Mouse (Mus musculus) intestine, embryonic 14.5 days (tissue): ENCODE data around the gene Pbrm1. TPM values are rescaled to one million over a fixed set of nuclear protein-coding genes. Genes with fewer than 3 reads are reported as not detected.
A peak's percentile ranks its signal among the peaks of the same experiment; 100 is the strongest.

ENCODE experiments used
- ATAC-seq: fragments of 200-750 bp; cut with Nextera tagmentation; replicated peaks from 2 replicates; pipeline ENCODE4 v1.8.0; 2017; ENCODE audit warnings: low read depth, moderate number of reproducible peaks, moderate TSS enrichment, moderate library complexity; ENCODE audit not compliant: low FRiP score, low TSS enrichment
- DNase-seq: peaks from one replicate; pipeline ENCODE4 v3.0.0-alpha.2; 2018; ENCODE audit warnings: low spot score
- H3K27ac ChIP-seq: fragments of 300-500 bp; sonication (generic); 2 replicates; pipeline ENCODE4 v1.5.1; 2014; ENCODE audit warnings: low read depth, mild to moderate bottlenecking, control low read depth
- H3K27me3 ChIP-seq: fragments of 300-500 bp; sonication (generic); replicated peaks from 2 replicates; pipeline ENCODE4 v1.6.1; 2014; ENCODE audit warnings: low read length, control low read depth; ENCODE audit not compliant: control insufficient read depth, insufficient read depth
- H3K36me3 ChIP-seq: fragments of 300-500 bp; sonication (generic); 2 replicates; pipeline ENCODE4 v1.6.1; 2014; ENCODE audit warnings: low read length, control low read depth; ENCODE audit not compliant: control insufficient read depth, insufficient read depth
- H3K4me1 ChIP-seq: fragments of 300-500 bp; sonication (generic); replicated peaks from 2 replicates; pipeline ENCODE4 v1.6.1; 2014; ENCODE audit warnings: low read length, control low read depth, mixed read lengths; ENCODE audit not compliant: control insufficient read depth, insufficient read depth
- H3K4me2 ChIP-seq: fragments of 300-500 bp; sonication (generic); 2 replicates; pipeline ENCODE4 v1.6.1; 2014; ENCODE audit warnings: low read length
- H3K4me3 ChIP-seq: fragments of 300-500 bp; sonication (generic); 2 replicates; pipeline ENCODE4 v1.5.1; 2014; ENCODE audit warnings: low read depth, low read length, control low read depth, mixed read lengths
- H3K9ac ChIP-seq: fragments of 300-500 bp; sonication (generic); 2 replicates; pipeline ENCODE4 v1.6.1; 2014; ENCODE audit warnings: mild to moderate bottlenecking, low read length
- H3K9me3 ChIP-seq: fragments of 300-500 bp; sonication (generic); 2 replicates; pipeline ENCODE4 v1.6.1; 2016; ENCODE audit warnings: low read length, control low read depth; ENCODE audit not compliant: control insufficient read depth
- WGBS: fragments of 180-500 bp; shearing (Covaris S2); extraction: QIAGEN DNeasy Blood & Tissue Kit; methylation state at CpG from one replicate; pipeline ENCODE4 v1.1.7; 2014; 5-methylcytosine and 5-hydroxymethylcytosine counted together
- polyA plus RNA-seq: library from polyadenylated mRNA; unstranded; fragments of >200 nt; fragmentation: Nextera tagmentation; extraction: Ambion mirVana; gene quantifications from 2 replicates; pipeline ENCODE4 v1.2.1, GENCODE M21; 2014

Gene Pbrm1
- polyA plus RNA-seq, 1 experiment from 2014 or later, result 93.7 TPM

GRCm38 (mm10) chr14:31006779-31007178, 12.2 kb upstream of the Pbrm1 start:
- Histone ChIP-seq H3K27me3 (no peaks in the 10 kb centered on the region), H3K4me1 (peaks cover 6% of the 10 kb centered on the region), H3K9ac (no peak overlapping the region), H3K27ac (no peak overlapping the region), H3K4me3 (no peak overlapping the region), H3K36me3 (peaks cover 44% of the 10 kb centered on the region), H3K4me2 (no peak overlapping the region), H3K9me3 (no peaks in the 10 kb centered on the region)
- no peak for DNase-seq
- 67% methylated on average over 5 of the region's 5 CpGs for WGBS
- no peak for ATAC-seq

DNA sequence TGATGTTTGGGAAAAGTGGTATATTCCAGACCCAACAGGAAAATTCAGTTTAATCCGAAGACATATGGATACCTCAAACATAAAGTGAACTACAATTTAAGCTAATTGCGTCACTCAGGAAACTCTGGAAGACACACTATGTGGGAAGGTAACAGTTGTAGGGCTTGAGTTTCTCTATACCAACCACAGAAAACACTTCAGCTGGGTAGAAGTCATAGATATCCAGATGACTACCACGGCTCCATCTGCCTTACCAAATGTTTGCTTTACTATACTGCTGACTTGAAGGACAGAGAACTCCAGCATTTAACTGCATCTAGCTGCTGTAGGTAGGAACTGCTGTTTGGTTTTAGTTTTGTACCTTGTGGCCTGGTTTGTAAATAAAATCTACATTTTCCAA, 7.3 kb upstream of the Pbrm1 start:
- Histone ChIP-seq H3K36me3 (peaks cover 90% of the 10 kb centered on the region), H3K27me3 (no peaks in the 10 kb centered on the region), H3K9me3 (no peaks in the 10 kb centered on the region), H3K9ac (no peak overlapping the region), H3K27ac (no peak overlapping the region), H3K4me2 (no peak overlapping the region), H3K4me1 (no peaks in the 10 kb centered on the region), H3K4me3 (no peak overlapping the region)
- ATAC-seq (no peak), DNase-seq (no peak)
- WGBS, result 96% methylated on average over 3 of the region's 3 CpGs

DNA sequence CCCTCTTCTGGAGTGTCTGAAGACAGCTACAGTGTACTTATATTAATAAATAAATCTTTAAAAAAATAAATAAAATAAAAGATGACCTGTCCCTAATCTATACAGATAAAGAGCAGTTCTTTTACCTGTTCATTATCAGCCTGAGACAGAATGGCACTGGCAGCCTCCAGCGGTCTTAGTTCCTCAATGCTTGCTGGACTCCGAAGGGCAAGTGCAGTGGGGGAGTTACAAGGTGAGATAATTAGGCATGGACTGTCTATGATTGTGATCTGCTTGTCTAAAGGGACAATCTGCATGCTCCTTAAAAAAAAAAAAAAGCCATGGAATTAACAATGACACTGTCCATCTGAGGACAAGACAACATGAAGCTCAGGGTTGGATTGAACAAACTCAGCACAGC, 5.0 kb upstream of the Pbrm1 start:
- no peak overlapping the region for H3K9ac ChIP-seq
- DNase-seq (no peak), ATAC-seq (no peak)
- peaks cover 5% of the 10 kb centered on the region for H3K4me1 ChIP-seq
- no peaks in the 10 kb centered on the region for H3K27me3 ChIP-seq
- no peak overlapping the region for H3K4me2 ChIP-seq
- peaks cover 86% of the 10 kb centered on the region for H3K36me3 ChIP-seq
- no peaks in the 10 kb centered on the region for H3K9me3 ChIP-seq
- H3K4me3 ChIP-seq, result no peak overlapping the region
- no peak overlapping the region for H3K27ac ChIP-seq
- 95% methylated on average over 2 of the region's 2 CpGs for WGBS

DNA sequence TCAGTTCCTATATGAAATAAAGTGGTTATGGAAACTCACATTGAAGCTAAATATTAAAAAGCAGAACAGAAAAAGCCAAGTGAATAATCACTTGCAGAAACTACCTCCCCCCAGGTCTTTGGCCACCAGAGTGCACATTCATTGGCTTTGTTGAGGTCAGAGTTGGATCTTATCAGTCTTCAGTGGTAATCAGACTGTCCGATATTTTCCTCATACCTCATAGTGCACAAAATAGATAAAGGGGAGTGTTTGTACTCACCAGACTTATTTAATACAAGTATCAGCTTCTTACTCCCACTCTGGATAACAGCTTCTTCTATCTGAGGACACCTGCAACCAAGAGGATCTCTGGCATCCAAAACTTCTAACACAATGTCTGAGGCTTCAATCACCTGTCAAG, 2.9 kb upstream of the Pbrm1 start:
- Histone ChIP-seq H3K4me2 (no peak overlapping the region), H3K4me1 (peaks cover 13% of the 10 kb centered on the region), H3K9ac (no peak overlapping the region), H3K9me3 (no peaks in the 10 kb centered on the region), H3K4me3 (no peak overlapping the region), H3K27ac (no peak overlapping the region), H3K36me3 (peaks cover 67% of the 10 kb centered on the region), H3K27me3 (no peaks in the 10 kb centered on the region)
- ATAC-seq (no peak), DNase-seq (no peak)
- 73% methylated on average over 1 of the region's 1 CpGs for WGBS

DNA sequence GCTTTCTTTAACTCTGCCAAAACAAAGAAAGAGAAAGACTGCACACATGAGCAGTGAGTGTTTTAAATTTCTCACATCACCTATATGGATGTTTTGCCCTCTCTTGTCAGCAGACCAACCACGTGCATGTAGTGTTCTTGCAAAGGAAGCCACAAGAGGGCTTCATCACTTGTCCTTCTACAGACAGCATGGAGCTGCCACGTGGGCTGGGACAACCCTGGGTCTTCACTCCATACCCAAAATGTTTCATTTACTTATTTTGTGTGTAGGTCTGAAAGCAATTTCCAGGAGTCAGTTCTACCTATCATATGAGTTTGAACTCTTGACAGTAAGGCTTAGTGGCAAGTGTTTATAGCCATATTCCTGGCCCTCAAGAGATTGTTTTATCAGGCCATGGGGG, 1.1 kb upstream of the Pbrm1 start:
- Histone ChIP-seq H3K4me2 (peak overlapping the region; percentile 87), H3K4me1 (peaks cover 13% of the 10 kb centered on the region), H3K4me3 (peak overlapping the region; percentile 94), H3K27ac (peak overlapping the region; percentile 27; the same call in 1 of the 2 replicates), H3K36me3 (peaks cover 58% of the 10 kb centered on the region), H3K27me3 (no peaks in the 10 kb centered on the region), H3K9ac (peak overlapping the region; percentile 92), H3K9me3 (no peaks in the 10 kb centered on the region)
- WGBS, result 2% methylated on average over 2 of the region's 2 CpGs
- ATAC-seq (peak; percentile 24; the same call in 1 of the 2 replicates), DNase-seq (no peak)

- 3% methylated on average over 31 of the region's 56 CpGs for WGBS
- no peaks in the 10 kb centered on the region for H3K27me3 ChIP-seq
- peaks cover 13% of the 10 kb centered on the region for H3K4me1 ChIP-seq
- peak overlapping the region; percentile 92 for H3K27ac ChIP-seq
- peaks cover 56% of the 10 kb centered on the region for H3K36me3 ChIP-seq
- peak overlapping the region; percentile 84 for H3K4me2 ChIP-seq
- peak; percentile 90 for DNase-seq
- no peaks in the 10 kb centered on the region for H3K9me3 ChIP-seq
- peak overlapping the region; percentile 94 for H3K4me3 ChIP-seq
- ATAC-seq, result peak; percentile 95
- H3K9ac ChIP-seq, result peak overlapping the region; percentile 92
Observed at GRCm38 (mm10) chr14:31019331-31020205, 630 bp downstream of the Pbrm1 start.

- no peaks in the 10 kb centered on the region for H3K9me3 ChIP-seq
- peaks cover 11% of the 10 kb centered on the region for H3K4me1 ChIP-seq
- H3K36me3 ChIP-seq, result peaks cover 56% of the 10 kb centered on the region
- 44% methylated on average over 1 of the region's 1 CpGs for WGBS
- no peaks in the 10 kb centered on the region for H3K27me3 ChIP-seq
- no peak overlapping the region for H3K9ac ChIP-seq
- H3K4me3 ChIP-seq, result no peak overlapping the region
- DNase-seq (no peak), ATAC-seq (no peak)
- no peak overlapping the region for H3K4me2 ChIP-seq
- no peak overlapping the region for H3K27ac ChIP-seq
Observed at GRCm38 (mm10) chr14:31022579-31022978, 3.6 kb downstream of the Pbrm1 start.

DNA sequence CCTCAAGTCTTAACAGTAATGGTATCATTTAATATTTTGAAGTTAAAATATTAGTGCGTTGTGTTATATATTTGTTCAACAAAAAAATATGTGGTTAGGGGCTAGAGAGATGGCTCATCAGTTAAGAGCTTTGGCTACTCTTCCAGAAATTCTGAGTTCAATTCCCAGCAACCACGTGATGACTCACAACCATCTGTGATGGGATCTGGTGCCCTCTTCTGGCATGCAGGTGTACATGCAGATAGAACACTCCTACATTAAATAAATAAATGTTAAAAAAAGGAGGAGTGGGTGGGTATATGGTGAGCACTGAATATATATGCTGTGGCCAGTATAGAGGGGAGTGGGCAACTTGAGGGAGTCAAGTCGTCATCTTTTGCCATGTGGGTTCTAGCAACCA, 6.8 kb downstream of the Pbrm1 start:
- Histone ChIP-seq H3K4me2 (no peak overlapping the region), H3K27ac (no peak overlapping the region), H3K27me3 (no peaks in the 10 kb centered on the region), H3K9ac (no peak overlapping the region), H3K4me1 (no peaks in the 10 kb centered on the region), H3K36me3 (peaks cover 83% of the 10 kb centered on the region), H3K9me3 (no peaks in the 10 kb centered on the region), H3K4me3 (no peak overlapping the region)
- DNase-seq, result no peak
- WGBS, result 88% methylated on average over 3 of the region's 3 CpGs
- ATAC-seq, result no peak

GRCm38 (mm10) chr14:31045296-31045695, 26.4 kb downstream of the Pbrm1 start:
- peaks cover 81% of the 10 kb centered on the region for H3K36me3 ChIP-seq
- no peak overlapping the region for H3K4me2 ChIP-seq
- H3K27me3 ChIP-seq, result no peaks in the 10 kb centered on the region
- H3K9me3 ChIP-seq, result no peaks in the 10 kb centered on the region
- no peaks in the 10 kb centered on the region for H3K4me1 ChIP-seq
- no peak overlapping the region for H3K27ac ChIP-seq
- no peak overlapping the region for H3K4me3 ChIP-seq
- no peak for ATAC-seq
- 88% methylated on average over 5 of the region's 5 CpGs for WGBS
- no peak overlapping the region for H3K9ac ChIP-seq
- no peak for DNase-seq
